Mouse (Mus musculus) hematopoietic multipotent progenitor cell, adult 10-12 weeks (in vitro differentiated cells): ENCODE measurements around the gene Atp6v0b. TPM values are rescaled to one million over a fixed set of nuclear protein-coding genes. Genes with fewer than 3 reads are reported as not detected.

ENCODE experiments used
- polyA plus RNA-seq: library from polyadenylated mRNA; stranded (reverse); fragments of >175 nt; gene quantifications from 2 replicates; pipeline ENCODE4 v1.2.3, GENCODE M21; 2012; ENCODE audit warnings: low replicate concordance

Gene Atp6v0b
- 76.1 and 320 TPM in 2 replicates for polyA plus RNA-seq

GRCm38 (mm10) chr4:117887133-117887532, at the start of gene Atp6v0b:
Gene Atp6v0b (minus strand): TSS chr4:117887333.

GRCm38 (mm10) chr4:117929391-117929881, 42.3 kb upstream of the Atp6v0b start, which contains the start of gene Artn:
Gene Artn (minus strand): TSS chr4:117929763.

GRCm38 (mm10) chr4:117914591-117915442, 27.7 kb upstream of the Atp6v0b start, which contains the start of gene Ipo13:
Gene Ipo13 (minus strand): TSS chr4:117914999.

GRCm38 (mm10) chr4:117891738-117892161, 4.6 kb upstream of the Atp6v0b start, which contains the start of gene Dph2:
Gene Dph2 (minus strand): TSS chr4:117892032.

GRCm38 (mm10) chr4:117882701-117883691, 4.1 kb downstream of the Atp6v0b start, which contains the start of gene B4galt2:
Gene B4galt2 (minus strand): TSS chr4:117883487.

GRCm38 (mm10) chr4:117872471-117872886, 14.7 kb downstream of the Atp6v0b start, which contains the start of gene Ccdc24:
Gene Ccdc24 (minus strand): TSS chr4:117872557.

GRCm38 (mm10) chr4:117834457-117834844, 52.7 kb downstream of the Atp6v0b start, which contains the start of gene Slc6a9:
Gene Slc6a9 (plus strand): TSS chr4:117834506.

Other genes with a start within 250 kb of the Atp6v0b start
- 24.4 and 26.2 TPM in 2 replicates for gene Dmap1, start 205.1 kb downstream of the Atp6v0b start, polyA plus RNA-seq
- not detected in 2 replicates for gene Gm12845, start 162.9 kb downstream of the Atp6v0b start, polyA plus RNA-seq
- not detected in 2 replicates for gene Klf17, start 121.7 kb downstream of the Atp6v0b start, polyA plus RNA-seq
- 3.1 and 32.2 TPM in 2 replicates for gene Slc6a9, start 52.8 kb downstream of the Atp6v0b start, polyA plus RNA-seq
- gene Ccdc24, start 14.8 kb downstream of the Atp6v0b start, polyA plus RNA-seq: not detected in 2 replicates
- gene B4galt2, start 3.8 kb downstream of the Atp6v0b start, polyA plus RNA-seq: 1.1 and 1.3 TPM in 2 replicates
- gene Dph2, start 4.7 kb upstream of the Atp6v0b start, polyA plus RNA-seq: 10.7 and 16.8 TPM in 2 replicates
- 23.0 and 26.8 TPM in 2 replicates for gene Ipo13, start 27.7 kb upstream of the Atp6v0b start, polyA plus RNA-seq
- 1.4 TPM in 1 of 2 replicates, not detected in the other for gene Artn, start 42.4 kb upstream of the Atp6v0b start, polyA plus RNA-seq
- 13.8 and 29.1 TPM in 2 replicates for gene St3gal3, start 247.6 kb upstream of the Atp6v0b start, polyA plus RNA-seq